Mouse (Mus musculus): ENCODE results near the gene Calm3.

DNA sequence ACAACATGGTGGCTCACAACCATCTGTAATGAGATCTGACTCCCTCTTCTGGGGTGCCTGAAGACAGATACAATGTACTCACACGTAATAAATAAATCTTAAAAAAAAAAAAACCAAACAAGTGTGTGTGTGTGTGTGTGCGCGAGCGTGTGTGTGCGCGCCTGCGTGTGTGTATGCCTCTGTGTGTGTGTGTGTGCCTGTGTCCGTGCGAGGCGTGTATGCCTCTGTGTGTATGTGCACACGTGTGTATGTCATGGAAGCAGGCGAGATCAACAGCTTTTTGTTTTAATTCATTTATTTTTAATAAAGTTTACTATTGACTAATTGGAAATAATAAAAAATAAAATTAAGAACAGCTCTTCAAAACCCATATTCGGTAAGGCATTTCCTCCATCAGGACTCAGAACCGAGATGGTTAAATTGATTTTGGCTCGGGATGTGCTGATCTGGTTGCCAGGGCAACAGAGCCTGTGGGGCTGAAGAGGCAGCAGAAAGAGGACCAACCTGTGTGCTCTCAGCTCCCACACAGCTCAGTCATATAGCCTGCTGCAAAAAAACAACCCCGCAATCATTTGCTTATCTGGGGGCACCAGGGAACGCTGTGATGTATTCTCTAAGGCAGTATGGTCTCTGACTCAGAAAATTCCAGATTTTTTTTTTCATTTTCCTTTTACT, 14.3 kb upstream of the Calm3 start:
- TF ChIP-seq EP300 (IDR thresholded peaks at IDR 0.05; ENCODE audit: low read depth): no peak
- no peak for TF ChIP-seq CTCF (IDR thresholded peaks at IDR 0.05; ENCODE audit: low read depth)

All from heart, postnatal 0 days (tissue).